In the genomic region with DNA sequence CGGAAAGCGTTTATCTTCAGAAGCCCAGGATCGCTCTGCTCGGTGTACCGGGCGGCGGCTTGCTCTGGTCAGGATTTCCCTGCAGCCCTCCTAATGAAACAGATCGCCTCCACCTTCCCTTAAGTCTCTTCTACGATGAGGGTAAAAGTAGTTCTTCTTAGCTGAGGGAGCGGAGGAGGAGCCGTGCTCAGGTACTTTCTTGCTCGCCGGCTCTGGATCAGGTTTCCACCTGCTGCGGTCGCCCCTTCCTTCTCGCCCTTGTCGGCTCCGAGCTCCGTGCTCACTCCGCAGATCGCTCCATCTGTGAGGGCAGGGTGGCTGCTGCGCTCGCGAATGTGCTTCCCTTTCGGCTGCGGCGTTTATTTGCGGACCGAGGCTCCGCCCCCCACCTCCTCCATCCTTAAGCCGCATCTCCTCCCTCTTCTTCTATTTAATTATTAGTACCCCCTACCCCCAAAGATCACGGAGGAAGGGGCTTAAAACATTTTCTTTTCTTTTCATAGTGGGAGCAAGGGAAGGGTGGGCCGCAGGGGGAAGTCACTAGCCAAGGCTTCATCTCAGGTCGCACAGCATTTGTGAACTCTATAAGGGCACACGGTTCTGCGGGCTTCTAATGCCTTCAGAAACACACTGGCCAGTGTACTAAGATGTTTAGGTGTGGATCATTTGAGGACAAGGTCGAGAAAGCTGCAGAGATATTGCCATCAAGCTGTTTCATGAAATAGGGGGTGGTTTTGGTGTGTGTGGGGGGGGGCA, we compare ENCODE assay signal across 7 mouse cellular contexts. TPM values are rescaled to one million over a fixed set of nuclear protein-coding genes. Genes with fewer than 3 reads are reported as not detected.
DNase-seq lines count a peak whose midpoint lies in the region; ATAC-seq and TF ChIP-seq lines count a peak whose summit lies in the region.

TSS of gene Slc7a8 (minus strand) at position 337 of the 756 bp plus-strand sequence.

- H3K9me3 ChIP-seq in intestine, postnatal 0 days (ENCODE audit: control insufficient read depth) = no peaks in the 10 kb centered on the region
- H3K9me3 ChIP-seq in limb, embryonic 12.5 days = no peaks in the 10 kb centered on the region
- H3K9me3 ChIP-seq in midbrain, embryonic 13.5 days = no peaks in the 10 kb centered on the region

- WGBS in intestine, postnatal 0 days = 3% methylated on average over 37 of the region's 37 CpGs
- WGBS in limb, embryonic 12.5 days = 2% methylated on average over 37 of the region's 37 CpGs
- 1% methylated on average over 37 of the region's 37 CpGs for WGBS in midbrain, embryonic 13.5 days

- H3K36me3 ChIP-seq in intestine, postnatal 0 days (ENCODE audit: control insufficient read depth, insufficient read depth) = no peaks in the 10 kb centered on the region
- H3K36me3 ChIP-seq in limb, embryonic 12.5 days = no peaks in the 10 kb centered on the region
- H3K36me3 ChIP-seq in midbrain, embryonic 13.5 days = no peaks in the 10 kb centered on the region

- H3K9ac ChIP-seq in intestine, postnatal 0 days (ENCODE audit: low read depth, low read length) = peak within 1 kb of the TSS; percentile 65
- peak within 1 kb of the TSS; percentile 40; the same call in 1 of the 2 replicates for H3K9ac ChIP-seq in limb, embryonic 12.5 days (replicated peaks)
- peak within 1 kb of the TSS; percentile 63 for H3K9ac ChIP-seq in midbrain, embryonic 13.5 days (replicated peaks)

- peak; percentile 77 for DNase-seq in adrenal gland, postnatal 10 days
- DNase-seq in embryo, embryonic 11.5 days (ENCODE audit: low read depth, low spot score) = peak; percentile 45
- peak; percentile 17 to 42 for DNase-seq in spleen, postnatal 10 days (ENCODE audit: low spot score in 2 of 2)

- peak within 1 kb of the TSS; percentile 68 for H3K4me2 ChIP-seq in intestine, postnatal 0 days (replicated peaks; ENCODE audit: low read depth)
- peak within 1 kb of the TSS; percentile 58 for H3K4me2 ChIP-seq in limb, embryonic 12.5 days
- peak within 1 kb of the TSS; percentile 89 for H3K4me2 ChIP-seq in midbrain, embryonic 13.5 days (replicated peaks)

- no peaks in the 10 kb centered on the region for H3K27me3 ChIP-seq in intestine, postnatal 0 days (replicated peaks; ENCODE audit: control insufficient read depth, insufficient read depth, low read length)
- peaks cover 40% of the 10 kb centered on the region for H3K27me3 ChIP-seq in limb, embryonic 12.5 days
- H3K27me3 ChIP-seq in midbrain, embryonic 13.5 days = peaks cover 20% of the 10 kb centered on the region; the same call in 1 of the 2 replicates

- peak within 1 kb of the TSS; percentile 76 for H3K27ac ChIP-seq in intestine, postnatal 0 days (ENCODE audit: low read depth, low read length)
- H3K27ac ChIP-seq in limb, embryonic 12.5 days = no peak within 1 kb of the TSS
- H3K27ac ChIP-seq in midbrain, embryonic 13.5 days = peak within 1 kb of the TSS; percentile 57

- ATAC-seq in granulocyte monocyte progenitor cell, adult 5-6 weeks (replicated peaks; ENCODE audit: poor library complexity, severe bottlenecking) = peak; percentile 81
- no peak for ATAC-seq in intestine, postnatal 0 days
- ATAC-seq in limb, embryonic 12.5 days (ENCODE audit: insufficient number of reproducible peaks, insufficient read depth, low FRiP score, low TSS enrichment, low read depth) = peak; percentile 47; the same call in 1 of the 2 replicates
- ATAC-seq in midbrain, embryonic 13.5 days = peak; percentile 84

- H3K4me3 ChIP-seq in intestine, postnatal 0 days (ENCODE audit: low read depth, low read length) = peak within 1 kb of the TSS; percentile 61
- peak within 1 kb of the TSS; percentile 36 for H3K4me3 ChIP-seq in limb, embryonic 12.5 days (replicated peaks)
- peak within 1 kb of the TSS; percentile 52 for H3K4me3 ChIP-seq in midbrain, embryonic 13.5 days (replicated peaks)

- 0 out of 2 replicates have a peak, but pooled peaks cover 4% of the 10 kb centered on the region for H3K4me1 ChIP-seq in intestine, postnatal 0 days (replicated peaks; ENCODE audit: control insufficient read depth, insufficient read depth, low read length)
- H3K4me1 ChIP-seq in limb, embryonic 12.5 days (replicated peaks) = peaks cover 7% of the 10 kb centered on the region
- peaks cover 14% of the 10 kb centered on the region for H3K4me1 ChIP-seq in midbrain, embryonic 13.5 days (replicated peaks)

- no peak for TF ChIP-seq CTCF in intestine, postnatal 0 days (IDR thresholded peaks at IDR 0.05; ENCODE audit: low read depth)

RNA-seq across cellular contexts. Expression of gene Slc7a8, which starts in this region (rescaled TPM):
- 10 to 100 TPM; 29.4 to 30.6 TPM for total RNA-seq in adrenal gland, postnatal 10 days (2021)
- total RNA-seq in granulocyte monocyte progenitor cell, adult 5-6 weeks (2014; fragmentation: Nextera tagmentation) = 7.6 and 8.3 TPM in 2 replicates
- 2.0 and 3.2 TPM in 2 replicates for total RNA-seq in granulocyte monocyte progenitor cell, adult 5-6 weeks (2017)
- 34.2 and 36.9 TPM in 2 replicates for polyA plus RNA-seq in intestine, postnatal 0 days (2015; fragmentation: Nextera tagmentation; extraction: Ambion mirVana)
- polyA plus RNA-seq in limb, embryonic 12.5 days (2016; fragmentation: Nextera tagmentation; extraction: Ambion mirVana) = 0.56 and 1.1 TPM in 2 replicates
- polyA plus RNA-seq in midbrain, embryonic 13.5 days (2015; fragmentation: Nextera tagmentation; extraction: Ambion mirVana) = 4.6 and 4.9 TPM in 2 replicates
